Mouse (Mus musculus): ENCODE measurements around the gene Itih2.
A peak's percentile ranks its signal among the peaks of the same experiment; 100 is the strongest.

Itih2 gene

GRCm38 (mm10) chr2:10131296-10131695 is at the start of gene Itih2:
Gene Itih2 (minus strand): TSS chr2:10131396.
- DNase-seq = no peak

GRCm38 (mm10) chr2:10169991-10170390 is 38.8 kb upstream of the Itih2 start:
- DNase-seq = no peak

- DNase-seq = no peak
Observed at GRCm38 (mm10) chr2:10168016-10168415, 36.8 kb upstream of the Itih2 start.

- DNase-seq = no peak
Observed at GRCm38 (mm10) chr2:10167283-10167682, 36.1 kb upstream of the Itih2 start.

GRCm38 (mm10) chr2:10166635-10167034 is 35.4 kb upstream of the Itih2 start:
- DNase-seq = no peak

- DNase-seq = no peak
Observed at GRCm38 (mm10) chr2:10162011-10162410, 30.8 kb upstream of the Itih2 start.

- no peak for DNase-seq
Observed at GRCm38 (mm10) chr2:10157184-10157583, 26.0 kb upstream of the Itih2 start.

GRCm38 (mm10) chr2:10153201-10154075 is 22.2 kb upstream of the Itih2 start, which contains the start of gene Itih5:
Gene Itih5 (plus strand): TSS chr2:10153571.
- peak; percentile 51 for DNase-seq

GRCm38 (mm10) chr2:10152590-10152989 is 21.4 kb upstream of the Itih2 start:
- peak; percentile 62 for DNase-seq

GRCm38 (mm10) chr2:10147176-10147575 is 16.0 kb upstream of the Itih2 start:
- DNase-seq = no peak

GRCm38 (mm10) chr2:10145514-10145913 is 14.3 kb upstream of the Itih2 start:
- no peak for DNase-seq

- DNase-seq = peak; percentile 69
Observed at GRCm38 (mm10) chr2:10142472-10143454, 11.6 kb upstream of the Itih2 start.

- DNase-seq = no peak
Observed at GRCm38 (mm10) chr2:10140456-10140855, 9.3 kb upstream of the Itih2 start.

- no peak for DNase-seq
Observed at GRCm38 (mm10) chr2:10137320-10137719, 6.1 kb upstream of the Itih2 start.

GRCm38 (mm10) chr2:10133941-10134340 is 2.7 kb upstream of the Itih2 start:
- no peak for DNase-seq

- DNase-seq = no peak
Observed at GRCm38 (mm10) chr2:10132128-10132527, 932 bp upstream of the Itih2 start.

GRCm38 (mm10) chr2:10130341-10130990 is 730 bp downstream of the Itih2 start:
- DNase-seq = no peak

- no peak for DNase-seq
Observed at GRCm38 (mm10) chr2:10128571-10128970, 2.6 kb downstream of the Itih2 start.

- no peak for DNase-seq
Observed at GRCm38 (mm10) chr2:10127471-10127870, 3.7 kb downstream of the Itih2 start.

GRCm38 (mm10) chr2:10126122-10126521 is 5.1 kb downstream of the Itih2 start:
- no peak for DNase-seq

- no peak for DNase-seq
Observed at GRCm38 (mm10) chr2:10121826-10122225, 9.4 kb downstream of the Itih2 start.

- DNase-seq = no peak
Observed at GRCm38 (mm10) chr2:10119276-10119675, 11.9 kb downstream of the Itih2 start.

- DNase-seq = no peak
Observed at GRCm38 (mm10) chr2:10118751-10119150, 12.4 kb downstream of the Itih2 start.
